Mouse (Mus musculus) heart, adult 2 months (tissue): ENCODE measurements at regions not wholly inside any gene's neighbourhood (a gene's known extent, or its start where the extent isn't known, plus 50 kb on each side); places are given as distances from the start of the nearest gene placed in this dataset.

Experiments
- DNase-seq, 2 experiments: peaks; one replicate each; pipeline ENCODE4 v3.0.0; 2021
- H3K27ac ChIP-seq: fragments of 200-600 bp; 2 replicates; pipeline ENCODE4 v1.8.1; 2022
- H3K27me3 ChIP-seq: fragments of 200-500 bp; 2 replicates; pipeline ENCODE4 v1.6.1; 2012; ENCODE audit warnings: mild to moderate bottlenecking, low read length, inconsistent platforms, mixed read lengths; ENCODE audit not compliant: control insufficient read depth, insufficient read depth
- H3K36me3 ChIP-seq: fragments of 200-500 bp; 2 replicates; pipeline ENCODE4 v1.6.1; 2012; ENCODE audit warnings: low read length, inconsistent platforms; ENCODE audit not compliant: control insufficient read depth, insufficient read depth
- H3K4me1 ChIP-seq: fragments of 200-500 bp; 2 replicates; pipeline ENCODE4 v1.6.1; 2011; ENCODE audit warnings: low read length; ENCODE audit not compliant: control insufficient read depth, insufficient read depth
- H3K4me3 ChIP-seq: fragments of 200-600 bp; 2 replicates; pipeline ENCODE4 v1.8.1; 2022
- H3K79me2 ChIP-seq: fragments of 200-500 bp; replicated peaks from 2 replicates; pipeline ENCODE4 v1.6.1; 2012; ENCODE audit warnings: mild to moderate bottlenecking, inconsistent platforms, low read length, moderate library complexity, mixed read lengths; ENCODE audit not compliant: control insufficient read depth, insufficient read depth
- H3K9ac ChIP-seq: fragments of 200-500 bp; 2 replicates; pipeline ENCODE4 v1.6.1; 2012; ENCODE audit warnings: low read depth, mild to moderate bottlenecking, control low read depth, inconsistent platforms, low read length, mixed read lengths
- CTCF ChIP-seq: fragments of 200-600 bp; IDR thresholded peaks from 2 replicates; pipeline ENCODE4 v1.8.1; 2022; ENCODE audit warnings: antibody characterized with exemption, mild to moderate bottlenecking, moderate library complexity
- EP300 ChIP-seq: fragments of 200-500 bp; IDR thresholded peaks from 2 replicates; pipeline ENCODE4 v1.6.1; 2011; ENCODE audit warnings: low read depth, low read length, control low read depth; ENCODE audit not compliant: insufficient read depth
- POLR2A ChIP-seq: fragments of 200-500 bp; IDR thresholded peaks from 2 replicates; pipeline ENCODE4 v1.6.1; 2011; ENCODE audit warnings: mild to moderate bottlenecking, low read depth, low read length, control low read depth; ENCODE audit not compliant: insufficient read depth
- WGBS: fragments of 180-500 bp; shearing (Covaris S2); methylation state at CpG from one replicate; pipeline ENCODE4 v1.1.7; 2018; 5-methylcytosine and 5-hydroxymethylcytosine counted together
- intact Hi-C: fragments of 180-260 bp; cut with DNase I; formaldehyde crosslinking; loops from one replicate; pipeline ENCODE4 v1.15.1; 2025
- microRNA-seq, 2 experiments: library from miRNA; unstranded; fragments of <30 nt; microRNA quantifications; one replicate each; pipeline ENCODE4 v1.2.0; 2021

GRCm38 (mm10) chr3:115467850-115468249 is 247.0 kb downstream of the S1pr1 start:
- no peak for DNase-seq
- Histone ChIP-seq H3K27me3 (no peaks in the 10 kb centered on the region), H3K79me2 (no peaks in the 10 kb centered on the region), H3K9ac (no peak overlapping the region), H3K27ac (no peak overlapping the region), H3K4me3 (no peak overlapping the region), H3K36me3 (no peaks in the 10 kb centered on the region), H3K4me1 (no peaks in the 10 kb centered on the region)
- TF ChIP-seq CTCF, result no peak
- TF ChIP-seq EP300, result no peak
- TF ChIP-seq POLR2A, result no peak
- WGBS, result 60% methylated on average over 2 of the region's 2 CpGs
- intact Hi-C loops, result no loop called here

GRCm38 (mm10) chr3:115462623-115463022 is 252.2 kb downstream of the S1pr1 start:
- Histone ChIP-seq H3K27ac (no peak overlapping the region), H3K27me3 (no peaks in the 10 kb centered on the region), H3K4me3 (no peak overlapping the region), H3K79me2 (no peaks in the 10 kb centered on the region), H3K9ac (no peak overlapping the region), H3K4me1 (no peaks in the 10 kb centered on the region), H3K36me3 (no peaks in the 10 kb centered on the region)
- no peak for TF ChIP-seq CTCF
- TF ChIP-seq POLR2A, result no peak
- TF ChIP-seq EP300, result no peak
- no peak for DNase-seq
- intact Hi-C loops, result no loop called here
- 67% methylated on average over 3 of the region's 3 CpGs for WGBS

Small RNA genes lying in the stretch of these regions (microRNA-seq; reads per million reads assigned to microRNA genes)
- 0 reads per million in 2 experiments for gene Gm25347
